Mouse (Mus musculus): Measurements from ENCODE around the gene Lmna. TPM values are rescaled to one million over a fixed set of nuclear protein-coding genes. Genes with fewer than 3 reads are reported as not detected.

Gene Lmna
- polyA plus RNA-seq, 1 experiment from 2014 or later = 17.9 TPM

DNA sequence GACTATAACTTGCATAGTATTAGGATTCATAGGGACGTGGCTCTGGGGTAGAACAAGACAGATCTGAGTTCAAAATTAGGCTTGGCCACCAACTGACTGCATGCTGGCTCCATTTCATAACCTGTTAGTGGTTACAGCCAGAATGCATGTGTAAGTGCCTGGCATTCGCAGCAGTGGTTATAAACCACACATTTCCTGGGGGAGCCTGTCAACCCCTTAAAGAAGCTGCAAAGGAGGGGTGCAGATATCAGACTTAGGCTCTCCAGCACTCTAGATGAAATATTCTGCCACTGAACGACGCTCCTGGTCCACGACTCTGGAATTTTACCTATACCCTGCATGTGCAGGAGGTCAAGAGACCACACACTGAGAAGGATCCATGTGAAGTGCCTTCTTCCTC, 57.5 kb downstream of the Lmna start:
- no peaks in the 10 kb centered on the region for H3K27me3 ChIP-seq (ENCODE audit: control insufficient read depth, insufficient read depth, low read length)
- H3K27ac ChIP-seq (ENCODE audit: low read depth, low read length) = no peak overlapping the region
- ATAC-seq (ENCODE audit: low FRiP score) (no peak), DNase-seq (ENCODE audit: low spot score, missing footprints) (peak; percentile 72)
- no peaks in the 10 kb centered on the region for H3K9me3 ChIP-seq (ENCODE audit: control insufficient read depth, low read length)
- H3K9ac ChIP-seq (ENCODE audit: low read length) = no peak overlapping the region
- no peaks in the 10 kb centered on the region for H3K36me3 ChIP-seq (ENCODE audit: control insufficient read depth, insufficient read depth, low read length)
- WGBS = 80% methylated on average over 5 of the region's 5 CpGs
- H3K4me3 ChIP-seq (ENCODE audit: low read depth, low read length) = no peak overlapping the region
- H3K4me2 ChIP-seq = no peak overlapping the region
- peaks cover 10% of the 10 kb centered on the region for H3K4me1 ChIP-seq (ENCODE audit: control insufficient read depth, insufficient read depth, low read length)

DNA sequence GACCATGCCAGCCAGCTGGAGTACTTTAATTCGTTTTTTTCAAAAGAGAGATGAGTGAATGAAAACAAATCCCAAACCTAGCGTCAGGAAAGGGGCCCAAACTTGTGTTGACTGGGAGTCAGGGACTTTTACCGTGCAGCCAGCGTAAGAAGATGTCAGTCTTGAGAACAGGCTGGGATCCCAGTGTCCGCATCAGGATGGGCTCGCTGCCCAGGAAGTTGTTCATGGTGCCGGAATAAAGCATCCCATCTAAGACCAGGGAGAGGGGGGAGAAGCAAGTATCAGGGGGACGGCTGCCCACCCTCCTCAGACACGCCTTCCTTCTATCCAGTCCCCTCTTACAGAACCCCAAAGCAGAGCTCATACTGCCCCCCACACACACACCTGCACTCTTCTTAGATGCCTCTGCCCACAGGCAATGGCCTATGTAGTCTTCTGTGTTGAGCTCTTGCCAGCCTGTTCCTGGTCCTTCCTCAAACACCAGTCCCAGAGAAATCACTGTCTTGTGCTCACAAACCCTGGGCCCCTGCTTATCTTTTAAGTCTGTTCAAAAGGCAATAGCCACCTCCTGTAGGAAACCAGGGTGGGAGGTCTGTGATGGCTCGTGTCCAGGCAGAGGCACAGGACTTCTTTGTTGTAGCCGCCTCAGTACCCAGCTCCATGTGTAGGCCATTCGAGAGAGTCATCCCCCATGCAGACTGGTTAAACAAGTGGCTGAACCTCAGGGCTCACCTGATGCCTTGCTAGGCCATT, 59.2 kb downstream of the Lmna start:
- H3K9me3 ChIP-seq (ENCODE audit: control insufficient read depth, low read length) = no peaks in the 10 kb centered on the region
- no peak overlapping the region for H3K4me2 ChIP-seq
- no peaks in the 10 kb centered on the region for H3K36me3 ChIP-seq (ENCODE audit: control insufficient read depth, insufficient read depth, low read length)
- no peaks in the 10 kb centered on the region for H3K27me3 ChIP-seq (ENCODE audit: control insufficient read depth, insufficient read depth, low read length)
- 77% methylated on average over 12 of the region's 12 CpGs for WGBS
- peak; percentile 78 for DNase-seq (ENCODE audit: low spot score, missing footprints)
- H3K4me3 ChIP-seq (ENCODE audit: low read depth, low read length) = no peak overlapping the region
- H3K9ac ChIP-seq (ENCODE audit: low read length) = no peak overlapping the region
- H3K27ac ChIP-seq (ENCODE audit: low read depth, low read length) = no peak overlapping the region
- ATAC-seq (ENCODE audit: low FRiP score) = no peak
- peaks cover 7% of the 10 kb centered on the region for H3K4me1 ChIP-seq (ENCODE audit: control insufficient read depth, insufficient read depth, low read length)

DNA sequence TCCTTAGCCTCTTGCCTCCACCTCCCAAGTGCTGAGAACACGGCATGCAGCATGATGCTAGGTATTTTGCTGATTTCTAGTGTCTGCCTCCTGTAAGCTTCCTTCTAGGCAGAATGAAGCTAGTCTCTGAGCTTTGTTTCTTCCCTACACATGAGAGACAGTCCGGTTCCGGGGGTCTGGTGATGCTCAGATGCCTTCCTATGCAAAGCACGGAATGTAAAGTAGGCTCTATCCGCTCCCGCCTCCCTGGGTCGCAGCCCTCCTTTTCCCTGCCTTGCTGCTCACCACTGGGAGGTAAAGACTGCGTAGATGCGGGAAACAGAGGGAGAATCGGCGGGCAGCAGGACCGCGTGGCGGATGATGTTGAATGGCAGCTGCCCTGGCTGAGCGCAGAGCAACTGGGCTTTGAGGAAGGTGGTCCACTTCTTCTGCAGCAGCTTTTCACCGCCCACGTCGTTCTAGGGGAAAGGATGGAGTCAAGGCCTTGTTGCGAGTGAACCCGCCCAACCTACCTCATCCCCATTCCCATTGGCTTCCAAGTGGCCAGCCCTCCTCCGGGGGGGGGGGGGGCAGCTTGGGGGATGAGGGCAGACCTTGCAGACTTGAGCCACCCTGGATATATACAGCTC, 60.2 kb downstream of the Lmna start:
- Histone ChIP-seq H3K27ac (ENCODE audit: low read depth, low read length) (no peak overlapping the region), H3K4me3 (ENCODE audit: low read depth, low read length) (peak overlapping the region; percentile 21), H3K4me2 (peak overlapping the region; percentile 36), H3K9ac (ENCODE audit: low read length) (peak overlapping the region; percentile 54), H3K36me3 (ENCODE audit: control insufficient read depth, insufficient read depth, low read length) (no peaks in the 10 kb centered on the region), H3K4me1 (ENCODE audit: control insufficient read depth, insufficient read depth, low read length) (peaks cover 7% of the 10 kb centered on the region), H3K27me3 (ENCODE audit: control insufficient read depth, insufficient read depth, low read length) (no peaks in the 10 kb centered on the region), H3K9me3 (ENCODE audit: control insufficient read depth, low read length) (no peaks in the 10 kb centered on the region)
- ATAC-seq (ENCODE audit: low FRiP score) (peak; percentile 81), DNase-seq (ENCODE audit: low spot score, missing footprints) (peak; percentile 92)
- 3% methylated on average over 21 of the region's 21 CpGs for WGBS

DNA sequence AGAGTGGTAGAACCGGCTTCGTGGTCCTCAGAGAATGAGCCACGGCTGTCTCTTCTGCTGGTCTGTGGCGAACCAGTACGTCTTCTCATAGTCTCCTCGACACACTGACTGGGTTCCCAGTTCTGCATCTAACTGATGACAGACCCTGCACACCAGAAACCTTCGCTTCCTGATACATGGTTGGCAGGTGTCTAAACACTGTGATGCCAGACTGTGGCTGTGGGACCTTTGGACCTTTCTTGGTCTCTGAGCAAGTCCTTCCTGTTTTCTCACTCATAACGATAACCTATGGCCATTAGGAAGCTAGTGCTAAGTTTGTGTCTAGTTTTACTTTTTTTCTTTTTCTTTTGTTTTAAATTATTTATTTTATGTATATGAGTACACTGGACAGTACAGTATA, 61.3 kb downstream of the Lmna start:
- 92% methylated on average over 8 of the region's 8 CpGs for WGBS
- Histone ChIP-seq H3K9me3 (ENCODE audit: control insufficient read depth, low read length) (no peaks in the 10 kb centered on the region), H3K9ac (ENCODE audit: low read length) (no peak overlapping the region), H3K4me1 (ENCODE audit: control insufficient read depth, insufficient read depth, low read length) (peaks cover 7% of the 10 kb centered on the region), H3K4me3 (ENCODE audit: low read depth, low read length) (no peak overlapping the region), H3K27me3 (ENCODE audit: control insufficient read depth, insufficient read depth, low read length) (no peaks in the 10 kb centered on the region), H3K4me2 (no peak overlapping the region), H3K36me3 (ENCODE audit: control insufficient read depth, insufficient read depth, low read length) (no peaks in the 10 kb centered on the region), H3K27ac (ENCODE audit: low read depth, low read length) (no peak overlapping the region)
- ATAC-seq (ENCODE audit: low FRiP score) (no peak), DNase-seq (ENCODE audit: low spot score, missing footprints) (no peak)

DNA sequence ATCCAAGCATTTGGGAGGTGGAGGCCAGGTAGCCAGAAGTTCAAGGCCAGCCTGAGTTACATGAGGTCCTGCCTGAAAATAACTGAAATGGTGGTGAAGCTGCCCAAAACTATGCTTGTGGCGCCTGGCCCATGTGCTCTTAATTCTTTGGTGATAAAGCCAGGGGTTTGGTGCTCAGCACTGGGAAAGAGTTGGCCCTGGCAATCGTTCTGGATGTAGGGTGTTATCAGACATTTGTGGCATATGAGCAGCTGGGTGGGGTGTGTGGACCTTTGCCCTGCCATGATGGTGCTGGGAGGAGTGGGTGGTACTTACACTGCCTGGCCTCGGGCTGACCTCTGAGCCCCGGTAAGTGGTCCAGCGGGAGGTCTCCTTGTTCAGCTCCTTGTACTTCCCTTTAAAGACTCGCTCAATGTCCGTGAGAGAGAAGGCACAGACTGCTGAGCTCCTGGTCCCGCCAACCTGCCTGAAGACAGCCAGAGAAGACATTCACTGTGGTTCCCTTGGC, 62.0 kb downstream of the Lmna start:
- H3K9me3 ChIP-seq (ENCODE audit: control insufficient read depth, low read length) = no peaks in the 10 kb centered on the region
- H3K27ac ChIP-seq (ENCODE audit: low read depth, low read length) = no peak overlapping the region
- WGBS = 60% methylated on average over 8 of the region's 8 CpGs
- peaks cover 7% of the 10 kb centered on the region for H3K4me1 ChIP-seq (ENCODE audit: control insufficient read depth, insufficient read depth, low read length)
- no peaks in the 10 kb centered on the region for H3K27me3 ChIP-seq (ENCODE audit: control insufficient read depth, insufficient read depth, low read length)
- H3K36me3 ChIP-seq (ENCODE audit: control insufficient read depth, insufficient read depth, low read length) = no peaks in the 10 kb centered on the region
- DNase-seq (ENCODE audit: low spot score, missing footprints) (peak; percentile 80), ATAC-seq (ENCODE audit: low FRiP score) (no peak)
- H3K9ac ChIP-seq (ENCODE audit: low read length) = no peak overlapping the region
- no peak overlapping the region for H3K4me2 ChIP-seq
- H3K4me3 ChIP-seq (ENCODE audit: low read depth, low read length) = no peak overlapping the region

DNA sequence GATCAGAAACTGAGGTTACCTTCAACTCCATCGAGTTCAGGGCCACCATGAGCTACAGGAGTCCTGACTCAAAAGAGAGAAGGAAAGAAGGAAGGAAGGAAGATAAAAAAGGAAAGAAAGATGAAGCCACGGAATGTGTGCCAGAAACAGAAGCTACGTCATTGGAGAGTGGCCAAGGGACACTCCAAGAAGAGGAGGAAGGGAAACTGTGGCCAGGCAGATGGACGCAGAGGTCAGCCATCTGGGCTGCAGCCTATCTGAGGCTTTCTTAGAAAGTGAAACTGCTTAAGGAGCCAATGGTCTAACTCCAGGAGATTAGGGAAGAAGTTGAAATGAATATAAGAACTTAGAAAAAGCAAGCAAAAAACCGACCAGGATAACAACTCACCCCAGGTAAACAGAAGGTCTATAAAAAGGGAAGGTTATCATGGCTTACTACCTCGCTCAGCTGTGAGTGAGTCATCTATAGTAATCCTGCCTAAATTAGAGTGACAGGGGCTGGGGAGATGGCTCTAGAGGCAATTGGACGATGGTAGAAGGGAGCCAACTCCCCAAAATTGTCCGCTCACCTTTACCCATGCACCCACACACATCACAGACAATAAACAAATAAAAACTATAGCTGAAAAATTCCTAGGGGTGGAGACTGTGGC, 63.2 kb downstream of the Lmna start:
- H3K9me3 ChIP-seq (ENCODE audit: control insufficient read depth, low read length) = no peaks in the 10 kb centered on the region
- H3K36me3 ChIP-seq (ENCODE audit: control insufficient read depth, insufficient read depth, low read length) = no peaks in the 10 kb centered on the region
- no peak overlapping the region for H3K9ac ChIP-seq (ENCODE audit: low read length)
- no peak overlapping the region for H3K4me2 ChIP-seq
- H3K27me3 ChIP-seq (ENCODE audit: control insufficient read depth, insufficient read depth, low read length) = no peaks in the 10 kb centered on the region
- no peak overlapping the region for H3K27ac ChIP-seq (ENCODE audit: low read depth, low read length)
- H3K4me3 ChIP-seq (ENCODE audit: low read depth, low read length) = no peak overlapping the region
- WGBS = 81% methylated on average over 8 of the region's 8 CpGs
- DNase-seq (ENCODE audit: low spot score, missing footprints) (no peak), ATAC-seq (ENCODE audit: low FRiP score) (no peak)
- H3K4me1 ChIP-seq (ENCODE audit: control insufficient read depth, insufficient read depth, low read length) = peaks cover 7% of the 10 kb centered on the region

DNA sequence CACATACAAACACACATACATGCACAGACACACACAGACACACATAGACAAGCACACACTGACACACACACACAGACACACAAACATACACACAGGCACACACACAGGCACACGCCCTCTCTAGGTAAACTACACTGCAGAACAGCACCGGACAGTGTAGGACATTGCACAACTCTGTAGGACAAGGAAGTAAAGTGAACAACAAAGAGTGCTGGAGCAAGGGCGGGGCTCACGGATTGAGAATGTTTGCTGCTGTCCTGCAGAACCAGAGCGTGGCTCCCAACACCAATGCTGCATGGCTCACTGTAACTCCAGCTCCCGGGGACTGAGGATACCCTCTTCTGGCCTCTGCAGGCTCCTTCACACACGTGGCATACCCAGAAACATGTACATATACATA, 66.9 kb downstream of the Lmna start:
- no peak for ATAC-seq (ENCODE audit: low FRiP score)
- 85% methylated on average over 7 of the region's 7 CpGs for WGBS
- Histone ChIP-seq H3K4me2 (no peak overlapping the region), H3K27ac (ENCODE audit: low read depth, low read length) (no peak overlapping the region), H3K27me3 (ENCODE audit: control insufficient read depth, insufficient read depth, low read length) (no peaks in the 10 kb centered on the region), H3K36me3 (ENCODE audit: control insufficient read depth, insufficient read depth, low read length) (no peaks in the 10 kb centered on the region), H3K4me1 (ENCODE audit: control insufficient read depth, insufficient read depth, low read length) (peaks cover 8% of the 10 kb centered on the region; the same call in 1 of the 2 replicates), H3K4me3 (ENCODE audit: low read depth, low read length) (no peak overlapping the region), H3K9me3 (ENCODE audit: control insufficient read depth, low read length) (no peaks in the 10 kb centered on the region), H3K9ac (ENCODE audit: low read length) (no peak overlapping the region)
- DNase-seq (ENCODE audit: low spot score, missing footprints) = no peak

DNA sequence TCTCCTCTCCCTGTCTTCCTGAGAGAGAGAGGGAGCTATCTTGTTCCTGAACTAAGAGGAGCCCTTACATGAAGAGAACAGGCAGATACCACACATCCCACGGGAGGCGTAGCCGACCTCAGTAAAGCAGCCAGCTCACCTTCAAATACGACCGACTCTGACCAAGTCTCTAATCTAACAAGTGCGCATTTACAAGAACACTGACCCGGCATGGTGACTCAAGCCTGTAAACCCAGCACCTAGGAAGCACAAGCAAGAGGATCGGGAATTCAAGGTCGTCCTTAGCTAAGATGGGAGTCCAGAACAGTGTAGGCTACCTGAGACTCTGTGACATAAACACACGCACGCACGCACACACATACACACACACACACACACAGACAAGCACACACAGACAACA, 67.3 kb downstream of the Lmna start:
- no peak overlapping the region for H3K27ac ChIP-seq (ENCODE audit: low read depth, low read length)
- 87% methylated on average over 12 of the region's 12 CpGs for WGBS
- H3K9ac ChIP-seq (ENCODE audit: low read length) = no peak overlapping the region
- peak; percentile 73 for DNase-seq (ENCODE audit: low spot score, missing footprints)
- H3K4me2 ChIP-seq = no peak overlapping the region
- H3K4me3 ChIP-seq (ENCODE audit: low read depth, low read length) = no peak overlapping the region
- no peaks in the 10 kb centered on the region for H3K9me3 ChIP-seq (ENCODE audit: control insufficient read depth, low read length)
- no peaks in the 10 kb centered on the region for H3K36me3 ChIP-seq (ENCODE audit: control insufficient read depth, insufficient read depth, low read length)
- peaks cover 8% of the 10 kb centered on the region; the same call in 1 of the 2 replicates for H3K4me1 ChIP-seq (ENCODE audit: control insufficient read depth, insufficient read depth, low read length)
- ATAC-seq (ENCODE audit: low FRiP score) = no peak
- no peaks in the 10 kb centered on the region for H3K27me3 ChIP-seq (ENCODE audit: control insufficient read depth, insufficient read depth, low read length)
